Mouse (Mus musculus): ENCODE measurements around the gene Sfxn2. TPM values are rescaled to one million over a fixed set of nuclear protein-coding genes. Genes with fewer than 3 reads are reported as not detected.

The Sfxn2 gene
- polyA plus RNA-seq (2014; fragmentation: Illumina TruSeq; extraction: RNeasy Lipid Tissue Mini Kit (QIAGEN cat#74804); ENCODE audit: low read depth, low replicate concordance) = 2.3 TPM

GRCm38 (mm10) chr19:46572951-46573937 is at the start of gene Sfxn2, which contains the start of gene Arl3:
Gene Sfxn2, plus strand, starts transcription at chr19:46573365.
Gene Arl3, minus strand, starts transcription at chr19:46573198.

GRCm38 (mm10) chr19:46598720-46599252 is 25.6 kb downstream of the Sfxn2 start, which contains the start of gene Wbp1l:
Gene Wbp1l, plus strand, starts transcription at chr19:46599084.

Other genes with a start within 250 kb of the Sfxn2 start
- gene Psd, start 246.2 kb upstream of the Sfxn2 start, polyA plus RNA-seq (2014; fragmentation: Illumina TruSeq; extraction: RNeasy Lipid Tissue Mini Kit (QIAGEN cat#74804); ENCODE audit: low read depth, low replicate concordance) = 3.7 TPM
- not detected for gene Fbxl15, start 245.2 kb upstream of the Sfxn2 start, polyA plus RNA-seq (2014; fragmentation: Illumina TruSeq; extraction: RNeasy Lipid Tissue Mini Kit (QIAGEN cat#74804); ENCODE audit: low read depth, low replicate concordance)
- 2.7 TPM for gene Cuedc2, start 234.7 kb upstream of the Sfxn2 start, polyA plus RNA-seq (2014; fragmentation: Illumina TruSeq; extraction: RNeasy Lipid Tissue Mini Kit (QIAGEN cat#74804); ENCODE audit: low read depth, low replicate concordance)
- 0.69 TPM for gene Mfsd13a, start 232.2 kb upstream of the Sfxn2 start, polyA plus RNA-seq (2014; fragmentation: Illumina TruSeq; extraction: RNeasy Lipid Tissue Mini Kit (QIAGEN cat#74804); ENCODE audit: low read depth, low replicate concordance)
- 0.15 TPM for gene 2310034G01Rik, start 223.1 kb upstream of the Sfxn2 start, polyA plus RNA-seq (2014; fragmentation: Illumina TruSeq; extraction: RNeasy Lipid Tissue Mini Kit (QIAGEN cat#74804); ENCODE audit: low read depth, low replicate concordance)
- gene Actr1a, start 177.6 kb upstream of the Sfxn2 start, polyA plus RNA-seq (2014; fragmentation: Illumina TruSeq; extraction: RNeasy Lipid Tissue Mini Kit (QIAGEN cat#74804); ENCODE audit: low read depth, low replicate concordance) = 87.0 TPM
- 15.2 TPM for gene Sufu, start 176.5 kb upstream of the Sfxn2 start, polyA plus RNA-seq (2014; fragmentation: Illumina TruSeq; extraction: RNeasy Lipid Tissue Mini Kit (QIAGEN cat#74804); ENCODE audit: low read depth, low replicate concordance)
- gene Trim8, start 71.7 kb upstream of the Sfxn2 start, polyA plus RNA-seq (2014; fragmentation: Illumina TruSeq; extraction: RNeasy Lipid Tissue Mini Kit (QIAGEN cat#74804); ENCODE audit: low read depth, low replicate concordance) = 0.36 TPM
- gene Arl3, start 167 bp upstream of the Sfxn2 start, polyA plus RNA-seq (2014; fragmentation: Illumina TruSeq; extraction: RNeasy Lipid Tissue Mini Kit (QIAGEN cat#74804); ENCODE audit: low read depth, low replicate concordance) = 300 TPM
- 3.6 TPM for gene Wbp1l, start 25.7 kb downstream of the Sfxn2 start, polyA plus RNA-seq (2014; fragmentation: Illumina TruSeq; extraction: RNeasy Lipid Tissue Mini Kit (QIAGEN cat#74804); ENCODE audit: low read depth, low replicate concordance)
- 291 TPM for gene Cyp17a1, start 99.8 kb downstream of the Sfxn2 start, polyA plus RNA-seq (2014; fragmentation: Illumina TruSeq; extraction: RNeasy Lipid Tissue Mini Kit (QIAGEN cat#74804); ENCODE audit: low read depth, low replicate concordance)
- 11.2 TPM for gene Borcs7, start 116.5 kb downstream of the Sfxn2 start, polyA plus RNA-seq (2014; fragmentation: Illumina TruSeq; extraction: RNeasy Lipid Tissue Mini Kit (QIAGEN cat#74804); ENCODE audit: low read depth, low replicate concordance)
- gene As3mt, start 134.1 kb downstream of the Sfxn2 start, polyA plus RNA-seq (2014; fragmentation: Illumina TruSeq; extraction: RNeasy Lipid Tissue Mini Kit (QIAGEN cat#74804); ENCODE audit: low read depth, low replicate concordance) = 10.5 TPM
- 0.80 TPM for gene Cnnm2, start 188.2 kb downstream of the Sfxn2 start, polyA plus RNA-seq (2014; fragmentation: Illumina TruSeq; extraction: RNeasy Lipid Tissue Mini Kit (QIAGEN cat#74804); ENCODE audit: low read depth, low replicate concordance)